Mouse (Mus musculus): ENCODE measurements around the gene Zmat3. TPM values are rescaled to one million over a fixed set of nuclear protein-coding genes. Genes with fewer than 3 reads are reported as not detected.

The Zmat3 gene
- total RNA-seq (2022) = 10 to 100 TPM; 25.1 to 39.5 (median 33.3) TPM

- DNase-seq = peak; percentile 70
These were observed at the start of gene Zmat3 for GRCm38 (mm10) chr3:32365546-32366245. Gene Zmat3, minus strand, starts transcription at chr3:32366014.

GRCm38 (mm10) chr3:32414381-32414780 is 48.6 kb upstream of the Zmat3 start:
- no peak for DNase-seq

DNA sequence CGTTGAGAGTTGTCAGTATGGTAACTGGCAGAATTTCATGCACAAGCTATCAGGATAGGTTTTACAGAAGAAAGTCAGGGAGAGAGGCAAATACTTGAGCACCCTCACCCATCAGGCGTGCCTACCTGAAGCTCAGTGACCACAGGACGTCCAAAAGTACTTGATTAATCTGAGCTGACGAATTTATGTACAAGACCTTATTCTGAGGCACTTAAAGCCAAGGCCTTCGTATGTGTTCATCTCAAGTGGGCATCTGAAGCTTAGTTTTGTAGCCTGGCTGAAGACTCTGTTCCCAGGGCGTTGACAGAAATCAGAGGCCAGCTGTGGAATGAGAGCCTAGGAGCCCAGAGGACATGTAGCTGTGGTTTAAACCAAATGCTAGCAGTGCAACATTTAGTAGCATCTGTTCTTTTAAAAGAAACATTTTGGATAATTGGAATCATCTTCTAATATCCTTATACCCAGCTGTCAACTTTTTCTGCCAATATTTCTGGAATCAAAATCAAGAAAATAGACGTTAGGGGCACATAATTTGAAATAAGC is 46.8 kb upstream of the Zmat3 start:
- DNase-seq = no peak

GRCm38 (mm10) chr3:32408811-32409273 is 43.0 kb upstream of the Zmat3 start:
- DNase-seq = no peak

DNA sequence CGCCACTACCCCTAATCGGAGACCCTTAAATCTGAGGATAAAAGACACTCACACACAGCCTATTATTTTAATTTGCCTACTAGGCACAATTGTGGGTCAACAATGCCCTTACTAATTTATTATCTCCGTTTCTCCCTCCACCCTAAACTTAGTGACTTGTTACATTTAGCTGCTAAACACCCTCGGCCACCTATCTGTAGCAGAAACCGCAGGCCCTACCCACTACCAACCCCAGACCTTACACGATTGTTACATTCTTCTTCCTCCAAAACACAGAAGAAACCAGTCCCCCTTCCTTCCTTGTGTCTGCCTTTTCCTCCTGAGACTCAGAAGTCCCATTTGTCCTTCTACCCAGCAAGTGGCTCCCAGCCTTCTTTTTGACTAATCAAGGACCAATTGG is 41.0 kb upstream of the Zmat3 start:
- no peak for DNase-seq

GRCm38 (mm10) chr3:32405699-32406098 is 39.9 kb upstream of the Zmat3 start:
- DNase-seq = no peak

GRCm38 (mm10) chr3:32402990-32403885 is 37.4 kb upstream of the Zmat3 start:
- DNase-seq = no peak

DNA sequence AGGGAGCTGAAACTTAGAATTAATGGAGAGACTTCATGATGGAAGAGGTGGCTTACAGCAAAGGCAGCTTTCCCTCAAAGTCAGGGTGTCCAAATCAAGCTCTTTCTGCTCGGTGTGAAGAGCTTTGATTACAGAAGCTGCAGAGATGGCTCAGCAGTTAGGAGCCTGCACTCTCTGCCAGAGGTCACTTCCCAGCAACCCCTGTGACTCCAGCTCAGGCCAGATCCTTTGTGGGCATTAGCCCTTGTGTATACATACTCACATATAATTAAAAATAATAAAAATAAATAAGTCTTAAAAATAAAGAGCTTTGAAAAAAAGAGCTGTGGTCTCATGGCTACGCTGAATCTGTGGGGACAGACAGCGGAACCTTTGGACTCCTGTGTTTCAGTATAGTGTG is 35.8 kb upstream of the Zmat3 start:
- no peak for DNase-seq

GRCm38 (mm10) chr3:32399931-32400330 is 34.1 kb upstream of the Zmat3 start:
- DNase-seq = no peak

DNA sequence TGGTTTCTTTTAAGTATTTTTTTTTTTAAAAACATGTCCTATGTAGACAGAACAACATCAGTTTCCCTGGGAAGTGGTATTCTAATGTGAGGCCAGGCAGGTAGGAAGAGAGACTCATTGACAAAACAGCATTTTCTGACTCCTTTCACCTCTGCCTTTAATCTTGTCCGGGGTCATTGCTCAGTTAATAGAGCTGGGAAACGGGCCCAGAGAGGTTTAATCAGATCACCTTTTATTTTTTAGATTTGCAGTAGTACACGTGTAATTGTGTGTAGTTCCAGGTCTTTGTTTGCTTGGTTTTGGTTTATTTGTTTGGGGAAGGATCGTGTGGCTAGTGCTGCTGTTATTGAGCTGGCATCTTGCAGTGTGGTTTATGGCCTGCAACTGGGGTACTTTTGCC is 33.6 kb upstream of the Zmat3 start:
- no peak for DNase-seq

GRCm38 (mm10) chr3:32398623-32399022 is 32.8 kb upstream of the Zmat3 start:
- no peak for DNase-seq

DNA sequence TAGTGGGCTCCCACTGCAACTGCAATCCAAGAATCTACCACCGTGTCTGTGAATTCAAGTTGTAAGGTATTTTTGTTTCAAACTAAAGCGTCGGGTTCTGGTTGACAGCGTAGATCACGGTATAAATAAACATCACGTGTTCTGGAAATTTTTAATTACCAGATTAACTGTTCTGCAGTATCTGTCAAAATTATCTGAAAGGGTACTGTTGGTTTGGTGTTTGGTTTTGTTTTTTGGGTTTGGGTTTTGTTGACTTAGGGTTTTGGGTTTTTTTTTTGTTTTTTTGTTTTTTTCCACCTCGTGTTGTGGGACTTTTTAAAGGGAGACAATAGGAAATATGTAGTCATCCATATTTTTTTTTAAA is 32.3 kb upstream of the Zmat3 start:
- no peak for DNase-seq

- DNase-seq = peak; percentile 41
These were observed 31.8 kb upstream of the Zmat3 start, which contains the start of gene Pik3ca for GRCm38 (mm10) chr3:32397461-32398174. Gene Pik3ca, plus strand, starts transcription at chr3:32397671.

GRCm38 (mm10) chr3:32396794-32397460 is 31.1 kb upstream of the Zmat3 start:
- peak; percentile 98 for DNase-seq

DNA sequence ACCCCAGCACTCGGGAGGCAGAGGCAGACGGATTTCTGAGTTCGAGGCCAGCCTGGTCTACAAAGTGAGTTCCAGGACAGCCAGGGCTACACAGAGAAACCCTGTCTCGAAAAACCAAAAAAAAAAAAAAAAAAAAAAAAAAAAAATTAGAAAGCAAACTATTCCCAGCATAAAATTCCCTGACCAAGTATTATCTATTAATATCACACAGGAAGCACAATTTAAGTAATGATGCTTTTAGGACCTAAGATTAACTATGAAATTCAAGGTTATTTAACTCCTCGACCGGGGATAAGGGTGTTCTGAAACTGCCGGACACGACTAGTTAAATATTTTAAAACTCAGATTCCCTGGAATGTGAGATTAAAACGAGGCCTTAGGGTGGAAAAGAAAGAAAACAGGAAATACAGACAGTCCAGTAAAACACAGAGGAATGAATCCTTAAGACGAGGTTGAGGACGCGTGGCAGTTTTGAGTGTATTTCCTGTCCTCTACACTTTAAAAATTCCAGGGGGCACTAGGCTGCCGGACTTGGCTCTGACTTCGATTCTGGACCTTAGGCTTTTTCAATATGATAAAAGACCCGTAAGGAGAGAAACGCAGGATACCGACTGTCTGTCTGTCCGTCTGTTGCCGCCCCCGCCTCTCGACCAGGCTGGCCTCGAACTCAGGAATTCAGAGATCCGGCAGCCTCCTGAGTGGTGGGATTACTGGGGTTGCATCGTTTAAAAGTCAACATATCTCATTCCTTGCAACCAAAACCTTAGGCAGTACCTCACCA is 30.1 kb upstream of the Zmat3 start:
- no peak for DNase-seq

DNA sequence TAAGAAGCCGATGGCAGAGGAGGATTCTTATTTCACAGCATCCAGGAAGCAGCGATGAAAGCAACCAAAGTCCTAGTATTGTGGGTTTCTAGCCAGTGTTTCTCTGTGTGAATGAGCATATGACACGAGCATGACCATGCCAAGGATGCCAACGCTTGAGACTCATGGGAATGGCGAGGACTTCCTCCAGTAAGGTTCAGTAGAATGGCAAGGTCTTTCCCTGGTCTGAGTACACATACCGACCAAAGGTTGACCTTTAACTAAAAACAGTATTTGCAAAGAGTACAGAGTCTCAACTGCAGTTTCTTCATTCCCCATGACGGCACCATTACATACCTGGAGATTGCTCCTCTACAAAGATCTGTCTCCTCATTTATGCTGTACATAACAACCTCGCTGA is 28.2 kb upstream of the Zmat3 start:
- no peak for DNase-seq

DNA sequence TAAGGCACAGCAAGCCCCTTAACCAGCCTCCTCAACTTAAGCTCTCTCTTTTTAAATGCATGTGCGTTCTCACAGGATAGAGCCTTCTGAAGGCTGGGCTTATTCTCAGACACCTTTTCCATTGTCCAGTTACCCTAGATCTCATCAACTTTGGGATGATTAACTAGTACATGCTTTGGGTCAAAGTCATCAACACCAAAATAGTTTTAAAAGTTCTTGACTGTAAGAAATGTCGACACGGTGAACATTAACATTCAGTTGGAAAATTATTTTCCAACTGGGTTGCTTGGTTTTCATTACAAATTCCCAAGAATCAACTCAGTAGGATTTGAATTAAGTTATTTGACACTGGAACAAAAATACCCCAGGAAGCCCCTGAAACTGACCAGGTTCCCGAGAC is 27.0 kb upstream of the Zmat3 start:
- no peak for DNase-seq

DNA sequence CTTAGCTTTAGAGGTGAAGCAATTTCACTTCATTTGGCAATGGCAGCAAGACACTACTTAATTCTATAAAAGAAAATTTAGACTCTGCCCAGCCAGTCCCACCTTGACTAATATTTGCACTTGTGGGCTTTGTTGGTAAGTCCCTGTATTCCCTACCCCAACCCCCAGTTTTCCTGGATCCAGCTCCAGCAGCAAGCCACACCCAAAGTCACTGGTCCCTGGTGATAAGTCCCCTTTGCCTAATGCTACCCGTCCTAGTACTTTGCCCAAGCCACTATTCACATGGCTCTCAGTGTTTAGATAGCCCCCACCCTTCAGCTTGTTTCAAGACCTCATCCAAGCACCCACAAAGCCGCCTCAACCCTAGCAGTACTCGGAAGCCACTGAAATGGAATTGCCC is 15.7 kb upstream of the Zmat3 start:
- DNase-seq = no peak

DNA sequence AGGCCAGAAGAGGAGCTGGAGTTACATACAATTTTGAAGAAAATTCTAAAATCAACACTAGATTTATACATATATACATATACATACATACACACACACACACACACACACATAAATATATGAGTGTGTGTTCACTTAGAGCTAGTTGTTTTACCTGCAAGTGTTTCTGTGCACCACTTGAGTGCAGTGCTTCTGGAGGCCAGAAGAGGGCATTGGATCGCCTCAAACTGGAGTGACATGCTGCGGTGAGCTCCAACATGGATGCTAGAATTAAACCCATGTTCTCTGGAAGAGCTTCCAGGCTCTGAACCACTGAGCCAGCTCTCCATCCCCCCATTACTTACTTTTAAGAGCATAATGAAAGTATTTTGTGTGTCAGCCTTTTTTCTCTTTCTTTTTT is 14.1 kb upstream of the Zmat3 start:
- no peak for DNase-seq

- DNase-seq = no peak
These were observed 7.4 kb upstream of the Zmat3 start for GRCm38 (mm10) chr3:32373236-32373635.

GRCm38 (mm10) chr3:32372470-32372869 is 6.7 kb upstream of the Zmat3 start:
- no peak for DNase-seq
